Mouse (Mus musculus): ENCODE measurements around the gene Babam2. TPM values are rescaled to one million over a fixed set of nuclear protein-coding genes. Genes with fewer than 3 reads are reported as not detected.

Gene Babam2
- total RNA-seq, 1 experiment = 33.9 TPM

DNA sequence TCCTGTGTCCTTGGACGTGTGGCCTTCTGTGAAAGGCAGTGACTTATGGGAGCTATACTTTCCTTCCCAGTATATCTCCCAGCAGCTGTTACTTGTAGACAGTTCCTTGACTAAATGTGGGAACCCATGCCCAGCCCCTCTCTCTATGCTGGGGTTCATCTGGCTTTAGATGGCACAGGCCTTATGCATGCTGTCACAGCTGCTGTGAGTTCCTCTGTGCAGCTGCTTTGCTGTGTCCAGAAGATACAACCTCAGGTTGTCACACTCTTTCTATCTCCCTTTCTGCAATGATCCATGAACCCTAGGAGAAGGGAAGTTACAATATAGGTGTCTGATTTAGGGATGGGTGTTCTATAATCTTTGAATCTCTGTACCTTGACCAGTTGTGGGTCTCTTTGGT lies 132.1 kb downstream of the Babam2 start:
- Histone ChIP-seq H3K9me3 (ENCODE audit: control insufficient read depth, insufficient read depth, low read depth, low read length) (no peaks in the 10 kb centered on the region), H3K36me3 (ENCODE audit: control insufficient read depth, insufficient read depth, low read length, poor library complexity, severe bottlenecking) (no peaks in the 10 kb centered on the region), H3K27ac (ENCODE audit: insufficient read depth, low read depth, low read length, poor library complexity, severe bottlenecking) (no peak overlapping the region), H3K4me3 (ENCODE audit: insufficient read depth in 1 of 2, low read depth in 1 of 2, low read length in 2 of 2, poor library complexity in 1 of 2, severe bottlenecking in 1 of 2) (no peak overlapping the region), H3K9ac (ENCODE audit: insufficient read depth, low read depth, low read length, poor library complexity, severe bottlenecking) (no peak overlapping the region), H3K4me1 (ENCODE audit: control insufficient read depth in 2 of 2, insufficient read depth in 2 of 2, low read length in 2 of 2, poor library complexity in 1 of 2) (no peaks in the 10 kb centered on the region)
- no peak for TF ChIP-seq CHD2 (IDR thresholded peaks at IDR 0.05; ENCODE audit: low read depth, low read length)
- no peak for TF ChIP-seq HCFC1 (IDR thresholded peaks at IDR 0.05; ENCODE audit: borderline replicate concordance, insufficient read depth, low read length)
- TF ChIP-seq ZC3H11A (IDR thresholded peaks at IDR 0.05; ENCODE audit: borderline replicate concordance, low read depth, low read length) = no peak
- no peak for TF ChIP-seq ZNF384 (IDR thresholded peaks at IDR 0.05; ENCODE audit: low read depth, low read length)
- TF ChIP-seq MAFK (IDR thresholded peaks at IDR 0.05; ENCODE audit: insufficient read depth, low read depth, low read length) = no peak
- in situ Hi-C loops (cut with MboI; ENCODE audit: low sequenced_read_pairs in 2 of 2, unreplicated experiment in 2 of 2) = no loop called here
- no peak for DNase-seq (ENCODE audit: low read depth, low spot score)

DNA sequence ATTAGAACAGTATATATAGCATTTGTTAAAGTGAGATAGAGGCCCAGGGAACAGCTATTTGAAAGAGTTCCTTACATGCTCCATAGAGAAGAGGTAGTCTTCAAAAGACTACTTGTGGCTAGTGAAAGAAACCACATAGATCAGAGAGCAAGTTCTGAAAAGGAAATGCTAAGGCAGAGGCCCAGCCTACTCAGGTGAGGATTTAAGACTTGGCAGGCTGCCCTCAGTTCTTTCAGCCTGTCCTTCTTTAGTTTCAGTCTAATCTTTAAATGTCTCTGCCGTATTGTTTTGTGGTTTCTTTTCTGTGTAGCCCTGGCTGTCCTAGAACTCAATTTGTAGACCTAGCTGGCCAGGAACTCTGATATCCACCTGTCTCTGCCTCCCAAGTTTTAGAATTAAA lies 134.1 kb downstream of the Babam2 start:
- Histone ChIP-seq H3K36me3 (ENCODE audit: control insufficient read depth, insufficient read depth, low read length, poor library complexity, severe bottlenecking) (no peaks in the 10 kb centered on the region), H3K4me1 (ENCODE audit: control insufficient read depth in 2 of 2, insufficient read depth in 2 of 2, low read length in 2 of 2, poor library complexity in 1 of 2) (no peaks in the 10 kb centered on the region), H3K4me3 (ENCODE audit: insufficient read depth in 1 of 2, low read depth in 1 of 2, low read length in 2 of 2, poor library complexity in 1 of 2, severe bottlenecking in 1 of 2) (no peak overlapping the region), H3K27ac (ENCODE audit: insufficient read depth, low read depth, low read length, poor library complexity, severe bottlenecking) (no peak overlapping the region), H3K9me3 (ENCODE audit: control insufficient read depth, insufficient read depth, low read depth, low read length) (no peaks in the 10 kb centered on the region), H3K9ac (ENCODE audit: insufficient read depth, low read depth, low read length, poor library complexity, severe bottlenecking) (no peak overlapping the region)
- no peak for DNase-seq (ENCODE audit: low read depth, low spot score)
- in situ Hi-C loops (cut with MboI; ENCODE audit: low sequenced_read_pairs in 2 of 2, unreplicated experiment in 2 of 2) = no loop called here
- TF ChIP-seq HCFC1 (IDR thresholded peaks at IDR 0.05; ENCODE audit: borderline replicate concordance, insufficient read depth, low read length) = no peak

DNA sequence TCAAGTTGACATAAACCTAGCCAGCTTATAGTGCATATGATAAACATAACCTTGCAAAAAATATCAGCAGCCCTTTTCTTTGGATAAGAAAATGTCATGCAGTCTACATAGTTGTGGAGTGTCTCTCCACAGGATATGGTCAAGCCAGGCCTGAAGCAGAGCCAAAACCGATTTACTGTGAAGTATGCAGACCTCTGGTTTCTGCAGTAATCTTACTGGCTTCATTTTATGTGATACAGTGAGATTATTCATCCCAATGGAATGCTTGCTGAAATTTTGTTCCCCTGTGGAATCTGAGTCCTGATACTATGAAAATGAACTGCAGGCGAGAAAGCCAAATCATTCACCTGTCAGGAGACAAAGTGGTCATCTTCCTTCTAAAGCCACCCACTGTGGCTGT lies 138.2 kb downstream of the Babam2 start:
- H3K36me3 ChIP-seq (ENCODE audit: control insufficient read depth, insufficient read depth, low read length, poor library complexity, severe bottlenecking) = no peaks in the 10 kb centered on the region
- H3K4me3 ChIP-seq (ENCODE audit: insufficient read depth in 1 of 2, low read depth in 1 of 2, low read length in 2 of 2, poor library complexity in 1 of 2, severe bottlenecking in 1 of 2) = no peak overlapping the region
- DNase-seq (ENCODE audit: low read depth, low spot score) = no peak
- H3K4me1 ChIP-seq (ENCODE audit: control insufficient read depth in 2 of 2, insufficient read depth in 2 of 2, low read length in 2 of 2, poor library complexity in 1 of 2) = no peaks in the 10 kb centered on the region
- H3K27ac ChIP-seq (ENCODE audit: insufficient read depth, low read depth, low read length, poor library complexity, severe bottlenecking) = no peak overlapping the region
- no peaks in the 10 kb centered on the region for H3K9me3 ChIP-seq (ENCODE audit: control insufficient read depth, insufficient read depth, low read depth, low read length)
- TF ChIP-seq ZNF384 (IDR thresholded peaks at IDR 0.05; ENCODE audit: low read depth, low read length) (no peak), CHD2 (IDR thresholded peaks at IDR 0.05; ENCODE audit: low read depth, low read length) (no peak), ZC3H11A (IDR thresholded peaks at IDR 0.05; ENCODE audit: borderline replicate concordance, low read depth, low read length) (no peak), MAFK (IDR thresholded peaks at IDR 0.05; ENCODE audit: insufficient read depth, low read depth, low read length) (no peak), HCFC1 (IDR thresholded peaks at IDR 0.05; ENCODE audit: borderline replicate concordance, insufficient read depth, low read length) (no peak)
- in situ Hi-C loops (cut with MboI; ENCODE audit: low sequenced_read_pairs in 2 of 2, unreplicated experiment in 2 of 2) = no loop called here
- H3K9ac ChIP-seq (ENCODE audit: insufficient read depth, low read depth, low read length, poor library complexity, severe bottlenecking) = no peak overlapping the region

DNA sequence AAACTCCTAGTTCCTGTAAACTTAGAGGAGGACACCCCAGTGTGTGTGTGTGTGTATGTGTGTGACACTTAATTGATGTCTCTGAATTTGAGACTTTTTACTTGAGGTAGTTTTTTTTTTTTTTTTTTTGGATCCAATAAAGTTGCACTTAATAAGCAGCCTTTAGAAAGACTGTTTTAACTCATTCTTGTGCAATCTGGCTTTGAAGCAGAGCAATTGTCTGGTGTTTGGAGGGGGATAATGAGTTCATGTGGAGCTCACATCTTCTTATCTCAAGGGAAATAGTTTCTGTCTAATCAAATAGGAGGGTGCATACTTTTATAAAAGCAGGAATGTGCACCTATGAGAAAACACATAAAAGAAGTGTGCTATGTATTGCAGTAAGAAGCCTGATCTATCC lies 142.5 kb downstream of the Babam2 start:
- Histone ChIP-seq H3K9me3 (ENCODE audit: control insufficient read depth, insufficient read depth, low read depth, low read length) (no peaks in the 10 kb centered on the region), H3K4me3 (ENCODE audit: insufficient read depth in 1 of 2, low read depth in 1 of 2, low read length in 2 of 2, poor library complexity in 1 of 2, severe bottlenecking in 1 of 2) (no peak overlapping the region), H3K36me3 (ENCODE audit: control insufficient read depth, insufficient read depth, low read length, poor library complexity, severe bottlenecking) (no peaks in the 10 kb centered on the region), H3K27ac (ENCODE audit: insufficient read depth, low read depth, low read length, poor library complexity, severe bottlenecking) (no peak overlapping the region), H3K9ac (ENCODE audit: insufficient read depth, low read depth, low read length, poor library complexity, severe bottlenecking) (no peak overlapping the region), H3K4me1 (ENCODE audit: control insufficient read depth in 2 of 2, insufficient read depth in 2 of 2, low read length in 2 of 2, poor library complexity in 1 of 2) (no peaks in the 10 kb centered on the region)
- TF ChIP-seq ZC3H11A (IDR thresholded peaks at IDR 0.05; ENCODE audit: borderline replicate concordance, low read depth, low read length) (no peak), ZNF384 (IDR thresholded peaks at IDR 0.05; ENCODE audit: low read depth, low read length) (no peak), HCFC1 (IDR thresholded peaks at IDR 0.05; ENCODE audit: borderline replicate concordance, insufficient read depth, low read length) (no peak), MAFK (IDR thresholded peaks at IDR 0.05; ENCODE audit: insufficient read depth, low read depth, low read length) (no peak), CHD2 (IDR thresholded peaks at IDR 0.05; ENCODE audit: low read depth, low read length) (no peak)
- in situ Hi-C loops (cut with MboI; ENCODE audit: low sequenced_read_pairs in 2 of 2, unreplicated experiment in 2 of 2) = no loop called here
- no peak for DNase-seq (ENCODE audit: low read depth, low spot score)

DNA sequence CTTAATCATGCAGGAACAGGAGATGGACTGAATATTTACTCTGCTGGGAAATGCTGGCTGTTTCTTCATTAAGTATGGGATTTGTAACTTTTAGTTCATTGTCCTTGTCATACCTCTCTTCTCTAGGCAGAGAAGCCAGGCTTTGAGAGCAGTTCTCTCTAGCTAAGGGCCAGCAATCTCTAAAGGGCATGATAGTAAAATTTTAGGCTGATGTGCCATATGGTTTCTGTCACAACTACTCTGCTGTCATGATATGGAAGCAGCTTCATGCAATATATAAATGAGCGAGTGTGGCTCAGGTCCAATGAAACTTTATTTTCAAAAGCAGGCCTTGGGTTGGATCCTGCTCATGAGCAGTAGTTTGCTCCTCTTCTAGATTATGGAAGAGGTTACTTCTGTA lies 142.9 kb downstream of the Babam2 start:
- in situ Hi-C loops (cut with MboI; ENCODE audit: low sequenced_read_pairs in 2 of 2, unreplicated experiment in 2 of 2) = no loop called here
- no peak for DNase-seq (ENCODE audit: low read depth, low spot score)
- H3K9ac ChIP-seq (ENCODE audit: insufficient read depth, low read depth, low read length, poor library complexity, severe bottlenecking) = no peak overlapping the region
- H3K4me3 ChIP-seq (ENCODE audit: insufficient read depth in 1 of 2, low read depth in 1 of 2, low read length in 2 of 2, poor library complexity in 1 of 2, severe bottlenecking in 1 of 2) = no peak overlapping the region
- no peaks in the 10 kb centered on the region for H3K36me3 ChIP-seq (ENCODE audit: control insufficient read depth, insufficient read depth, low read length, poor library complexity, severe bottlenecking)
- TF ChIP-seq HCFC1 (IDR thresholded peaks at IDR 0.05; ENCODE audit: borderline replicate concordance, insufficient read depth, low read length) (no peak), ZC3H11A (IDR thresholded peaks at IDR 0.05; ENCODE audit: borderline replicate concordance, low read depth, low read length) (no peak), CHD2 (IDR thresholded peaks at IDR 0.05; ENCODE audit: low read depth, low read length) (no peak), ZNF384 (IDR thresholded peaks at IDR 0.05; ENCODE audit: low read depth, low read length) (no peak), MAFK (IDR thresholded peaks at IDR 0.05; ENCODE audit: insufficient read depth, low read depth, low read length) (no peak)
- H3K9me3 ChIP-seq (ENCODE audit: control insufficient read depth, insufficient read depth, low read depth, low read length) = no peaks in the 10 kb centered on the region
- no peaks in the 10 kb centered on the region for H3K4me1 ChIP-seq (ENCODE audit: control insufficient read depth in 2 of 2, insufficient read depth in 2 of 2, low read length in 2 of 2, poor library complexity in 1 of 2)
- H3K27ac ChIP-seq (ENCODE audit: insufficient read depth, low read depth, low read length, poor library complexity, severe bottlenecking) = no peak overlapping the region

Data from ES-E14 (cell line).